Mouse (Mus musculus): ENCODE measurements at regions not wholly inside any gene's neighbourhood (a gene's known extent, or its start where the extent isn't known, plus 50 kb on each side); places are given as distances from the start of the nearest gene placed in this dataset.

- TF ChIP-seq CTCF (conservative IDR thresholded peaks at IDR 0.05 in 1 of 2, IDR thresholded peaks at IDR 0.05 in 1 of 2; ENCODE audit: low read depth in 2 of 2, low read length in 2 of 2) (no peak), SMC3 (IDR thresholded peaks at IDR 0.05; ENCODE audit: low read depth, low read length) (no peak), HCFC1 (IDR thresholded peaks at IDR 0.05; ENCODE audit: low read depth, low read length) (no peak), POLR2A (IDR thresholded peaks at IDR 0.05; ENCODE audit: low read depth, low read length) (no peak), EP300 (IDR thresholded peaks at IDR 0.05; ENCODE audit: low read length) (no peak), POLR2AphosphoS2 (IDR thresholded peaks at IDR 0.05; ENCODE audit: low read depth, low read length) (no peak), USF1 (IDR thresholded peaks at IDR 0.05; ENCODE audit: low read depth, low read length) (no peak), BHLHE40 (IDR thresholded peaks at IDR 0.05; ENCODE audit: low read depth, low read length) (no peak), NELFE (IDR thresholded peaks at IDR 0.05; ENCODE audit: low read depth, low read length) (no peak)
These were observed 1048.0 kb downstream of the D3Ertd751e start for GRCm38 (mm10) chr3:42790415-42790814.
